Mouse (Mus musculus) olfactory bulb, adult 2 months (tissue): ENCODE measurements around the gene H2-DMb1. TPM values are rescaled to one million over a fixed set of nuclear protein-coding genes. Genes with fewer than 3 reads are reported as not detected.

Experiments used
- H3K27ac ChIP-seq: fragments of 200-500 bp; 2 replicates; pipeline ENCODE4 v1.5.1; 2012; ENCODE audit warnings: low read depth, low read length; ENCODE audit not compliant: insufficient read depth
- H3K4me1 ChIP-seq: fragments of 200-500 bp; 2 replicates; pipeline ENCODE4 v1.6.1; 2012; ENCODE audit warnings: low read length; ENCODE audit not compliant: control insufficient read depth, insufficient read depth
- H3K4me3 ChIP-seq: fragments of 200-500 bp; 2 replicates; pipeline ENCODE4 v1.5.1; 2012; ENCODE audit warnings: mild to moderate bottlenecking, low read depth, low read length, moderate library complexity; ENCODE audit not compliant: insufficient read depth
- CTCF ChIP-seq: fragments of 200-500 bp; IDR thresholded peaks from 2 replicates; pipeline ENCODE4 v1.5.1; 2012; ENCODE audit warnings: low read depth, mild to moderate bottlenecking, low read length, moderate library complexity; ENCODE audit not compliant: insufficient read depth
- POLR2A ChIP-seq: fragments of 200-500 bp; IDR thresholded peaks from 2 replicates; pipeline ENCODE4 v1.6.1; 2012; ENCODE audit warnings: mild to moderate bottlenecking, low read depth, low read length, moderate library complexity; ENCODE audit not compliant: insufficient read depth
- WGBS: fragments of 180-500 bp; shearing (Covaris S2); methylation state at CpG from one replicate; pipeline ENCODE4 v1.1.7; 2018; 5-methylcytosine and 5-hydroxymethylcytosine counted together
- polyA plus RNA-seq: library from polyadenylated mRNA; stranded (reverse); fragments of >200 nt; gene quantifications from 2 replicates; pipeline ENCODE4 v1.2.4, GENCODE M21; 2012; ENCODE audit warnings: low replicate concordance; ENCODE audit not compliant: missing spikeins, insufficient read depth, insufficient read length

H2-DMb1 gene
- polyA plus RNA-seq, 1 experiment = not detected

DNA sequence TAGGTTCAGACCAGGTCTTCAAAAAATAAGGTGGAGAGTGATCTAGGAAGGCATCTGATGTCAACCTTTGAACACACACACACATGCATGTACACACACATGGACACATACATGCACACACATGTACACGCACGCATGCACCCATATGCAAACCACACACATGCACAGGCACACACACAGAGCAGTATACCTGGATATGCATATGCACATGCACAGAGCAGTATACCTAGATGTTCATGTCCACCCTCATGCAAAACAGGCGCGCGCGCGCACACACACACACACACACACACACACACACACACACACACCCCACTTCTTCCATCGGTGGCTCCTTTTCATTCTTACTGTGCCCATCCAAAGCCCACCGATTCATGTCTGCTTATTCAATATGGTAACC is 55.0 kb downstream of the H2-DMb1 start:
- H3K4me3 ChIP-seq = no peak overlapping the region
- WGBS = 96% methylated on average over 9 of the region's 9 CpGs
- H3K27ac ChIP-seq = no peak overlapping the region
- peaks cover 14% of the 10 kb centered on the region for H3K4me1 ChIP-seq
- TF ChIP-seq CTCF (no peak), POLR2A (no peak)

DNA sequence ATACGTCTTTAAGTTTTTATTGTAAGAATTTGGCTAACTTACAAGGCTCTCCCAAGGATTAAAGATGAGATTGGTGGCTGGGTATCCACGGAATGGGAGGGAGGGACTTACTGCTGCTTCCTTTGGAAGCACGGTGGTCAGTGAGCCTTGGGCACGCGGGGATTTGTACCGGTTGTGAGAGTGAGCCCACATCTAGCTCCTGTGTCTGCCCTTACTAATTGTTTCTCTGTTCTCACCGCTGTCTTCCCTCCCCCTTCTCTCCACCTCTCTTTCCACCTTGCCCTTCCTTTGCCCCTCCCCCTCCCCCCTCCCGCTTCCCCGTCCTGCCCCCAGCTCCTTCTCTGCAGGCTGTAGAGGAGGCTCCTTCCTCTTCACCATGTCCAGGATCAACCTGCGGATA is 55.5 kb downstream of the H2-DMb1 start:
- Histone ChIP-seq H3K4me1 (peaks cover 14% of the 10 kb centered on the region), H3K4me3 (no peak overlapping the region), H3K27ac (no peak overlapping the region)
- WGBS = 33% methylated on average over 10 of the region's 10 CpGs
- TF ChIP-seq POLR2A (no peak), CTCF (no peak)

DNA sequence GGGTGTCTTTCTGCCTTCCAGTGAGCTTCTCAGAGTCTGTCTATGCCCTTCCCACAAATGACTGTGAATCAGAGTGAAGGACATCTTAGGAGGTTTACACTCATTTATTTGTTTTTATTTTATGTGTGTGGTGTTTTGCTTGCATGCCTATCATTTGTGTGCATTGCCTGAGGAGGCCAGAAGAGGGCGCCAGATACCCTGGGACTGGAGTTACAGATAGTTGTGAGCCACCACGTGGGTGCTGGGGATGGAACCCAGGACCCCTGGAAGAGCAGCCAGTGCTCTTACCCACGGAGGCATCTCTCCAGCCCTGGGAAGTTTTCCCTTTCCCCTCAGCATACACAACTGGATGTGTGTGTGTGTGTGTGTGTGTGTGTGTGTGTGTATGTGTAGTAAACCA is 56.8 kb downstream of the H2-DMb1 start:
- H3K27ac ChIP-seq = no peak overlapping the region
- 51% methylated on average over 3 of the region's 3 CpGs for WGBS
- H3K4me3 ChIP-seq = no peak overlapping the region
- H3K4me1 ChIP-seq = peaks cover 11% of the 10 kb centered on the region; the same call in 1 of the 2 replicates
- TF ChIP-seq POLR2A (no peak), CTCF (no peak)

Other genes starting within 250 kb of the H2-DMb1 start
- gene Platr17, start 247.9 kb upstream of the H2-DMb1 start, polyA plus RNA-seq = not detected in 2 replicates
- gene Daxx, start 243.7 kb upstream of the H2-DMb1 start, polyA plus RNA-seq = not detected in 2 replicates
- gene Tapbp, start 237.2 kb upstream of the H2-DMb1 start, polyA plus RNA-seq = 118 TPM in 1 of 2 replicates, not detected in the other
- not detected in 2 replicates for gene Zbtb22, start 237.2 kb upstream of the H2-DMb1 start, polyA plus RNA-seq
- gene Rgl2, start 223.5 kb upstream of the H2-DMb1 start, polyA plus RNA-seq = 671 TPM in 1 of 2 replicates, not detected in the other
- not detected in 2 replicates for gene Pfdn6, start 212.7 kb upstream of the H2-DMb1 start, polyA plus RNA-seq
- not detected in 2 replicates for gene Wdr46, start 212.4 kb upstream of the H2-DMb1 start, polyA plus RNA-seq
- not detected in 2 replicates for gene B3galt4, start 201.6 kb upstream of the H2-DMb1 start, polyA plus RNA-seq
- gene Vps52, start 197.3 kb upstream of the H2-DMb1 start, polyA plus RNA-seq = not detected in 2 replicates
- 1,298 TPM in 1 of 2 replicates, not detected in the other for gene Rps18, start 197.1 kb upstream of the H2-DMb1 start, polyA plus RNA-seq
- gene H2-K1, start 152.7 kb upstream of the H2-DMb1 start, polyA plus RNA-seq = not detected in 2 replicates
- gene Ring1, start 128.4 kb upstream of the H2-DMb1 start, polyA plus RNA-seq = not detected in 2 replicates
- not detected in 2 replicates for gene H2-Ke6, start 125.0 kb upstream of the H2-DMb1 start, polyA plus RNA-seq
- not detected in 2 replicates for gene Slc39a7, start 121.4 kb upstream of the H2-DMb1 start, polyA plus RNA-seq
- gene Rxrb, start 121.3 kb upstream of the H2-DMb1 start, polyA plus RNA-seq = not detected in 2 replicates
- not detected in 2 replicates for gene Col11a2, start 113.6 kb upstream of the H2-DMb1 start, polyA plus RNA-seq
- not detected in 2 replicates for gene H2-Oa, start 60.7 kb upstream of the H2-DMb1 start, polyA plus RNA-seq
- not detected in 2 replicates for gene H2-DMa, start 33.5 kb upstream of the H2-DMb1 start, polyA plus RNA-seq
- gene Brd2, start 30.4 kb upstream of the H2-DMb1 start, polyA plus RNA-seq = 233 TPM in 1 of 2 replicates, not detected in the other
- gene H2-DMb2, start 9.8 kb upstream of the H2-DMb1 start, polyA plus RNA-seq = not detected in 2 replicates
- not detected in 2 replicates for gene Tap1, start 34.5 kb downstream of the H2-DMb1 start, polyA plus RNA-seq
- 272 TPM in 1 of 2 replicates, not detected in the other for gene Psmb9, start 34.7 kb downstream of the H2-DMb1 start, polyA plus RNA-seq
- not detected in 2 replicates for gene Psmb8, start 44.6 kb downstream of the H2-DMb1 start, polyA plus RNA-seq
- 159 TPM in 1 of 2 replicates, not detected in the other for gene Tap2, start 50.5 kb downstream of the H2-DMb1 start, polyA plus RNA-seq
- not detected in 2 replicates for gene H2-Ob, start 85.8 kb downstream of the H2-DMb1 start, polyA plus RNA-seq
- gene H2-Ab1, start 104.6 kb downstream of the H2-DMb1 start, polyA plus RNA-seq = not detected in 2 replicates
- gene H2-Aa, start 134.8 kb downstream of the H2-DMb1 start, polyA plus RNA-seq = 508 and 641 TPM in 2 replicates
- 452 TPM in 1 of 2 replicates, not detected in the other for gene H2-Eb1, start 152.8 kb downstream of the H2-DMb1 start, polyA plus RNA-seq
- not detected in 2 replicates for gene H2-Eb2, start 172.6 kb downstream of the H2-DMb1 start, polyA plus RNA-seq
- gene Btnl2, start 201.8 kb downstream of the H2-DMb1 start, polyA plus RNA-seq = not detected in 2 replicates
- not detected in 2 replicates for gene Btnl1, start 224.1 kb downstream of the H2-DMb1 start, polyA plus RNA-seq
- gene BC051142, start 245.7 kb downstream of the H2-DMb1 start, polyA plus RNA-seq = not detected in 2 replicates